Mouse (Mus musculus) forebrain, embryonic 11.5 days (tissue): Measurements from ENCODE around the gene Slc29a2. TPM values are rescaled to one million over a fixed set of nuclear protein-coding genes. Genes with fewer than 3 reads are reported as not detected.

Experiments
- ATAC-seq: fragments of 200-750 bp; cut with Nextera tagmentation; replicated peaks from 2 replicates; pipeline ENCODE4 v1.8.0; 2017; ENCODE audit warnings: moderate TSS enrichment; ENCODE audit not compliant: low FRiP score
- DNase-seq: peaks from one replicate; pipeline ENCODE4 v3.0.0-alpha.2; 2017; ENCODE audit warnings: low spot score
- H3K27ac ChIP-seq: fragments of 300-500 bp; sonication (generic); 2 replicates; pipeline ENCODE4 v1.5.1; 2014; ENCODE audit warnings: low read depth, low read length
- H3K27me3 ChIP-seq: fragments of 300-500 bp; sonication (generic); 2 replicates; pipeline ENCODE4 v1.6.1; 2014; ENCODE audit warnings: mild to moderate bottlenecking, low read length, mixed read lengths; ENCODE audit not compliant: control insufficient read depth, insufficient read depth
- H3K36me3 ChIP-seq: fragments of 300-500 bp; sonication (generic); 2 replicates; pipeline ENCODE4 v1.6.1; 2014; ENCODE audit warnings: mild to moderate bottlenecking, low read length, moderate library complexity, mixed read lengths; ENCODE audit not compliant: control insufficient read depth, insufficient read depth
- H3K4me1 ChIP-seq: fragments of 300-500 bp; sonication (generic); replicated peaks from 2 replicates; pipeline ENCODE4 v1.6.1; 2014; ENCODE audit warnings: low read length, mixed read lengths; ENCODE audit not compliant: control insufficient read depth, insufficient read depth
- H3K4me2 ChIP-seq: fragments of 300-500 bp; sonication (generic); 2 replicates; pipeline ENCODE4 v1.6.1; 2014; ENCODE audit warnings: low read depth, mild to moderate bottlenecking, low read length, moderate library complexity, mixed read lengths; ENCODE audit not compliant: severe bottlenecking
- H3K4me3 ChIP-seq: fragments of 300-500 bp; sonication (generic); 2 replicates; pipeline ENCODE4 v1.5.1; 2014; ENCODE audit warnings: low read depth, low read length
- H3K9ac ChIP-seq: fragments of 300-500 bp; sonication (generic); 2 replicates; pipeline ENCODE4 v1.6.1; 2014; ENCODE audit warnings: low read length
- H3K9me3 ChIP-seq: fragments of 300-500 bp; sonication (generic); 2 replicates; pipeline ENCODE4 v1.6.1; 2016; ENCODE audit warnings: low read length, mixed read lengths; ENCODE audit not compliant: control insufficient read depth
- WGBS: fragments of 180-500 bp; shearing (Covaris S2); extraction: QIAGEN DNeasy Blood & Tissue Kit; methylation state at CpG from one replicate; pipeline ENCODE4 v1.1.7; 2014; 5-methylcytosine and 5-hydroxymethylcytosine counted together
- polyA plus RNA-seq: library from polyadenylated mRNA; unstranded; fragments of >200 nt; fragmentation: Nextera tagmentation; extraction: Ambion mirVana; gene quantifications from 2 replicates; pipeline ENCODE4 v1.2.1, GENCODE M21; 2014

Slc29a2 gene
- polyA plus RNA-seq, 1 experiment from 2014 or later: 5.5 TPM

GRCm38 (mm10) chr19:5016782-5017181 is 6.9 kb upstream of the Slc29a2 start:
- H3K27ac ChIP-seq: no peak overlapping the region
- DNase-seq (peak; percentile 86), ATAC-seq (no peak)
- no peaks in the 10 kb centered on the region for H3K36me3 ChIP-seq
- H3K4me2 ChIP-seq: no peak overlapping the region
- H3K9ac ChIP-seq: no peak overlapping the region
- no peaks in the 10 kb centered on the region for H3K4me1 ChIP-seq
- no peaks in the 10 kb centered on the region for H3K9me3 ChIP-seq
- H3K4me3 ChIP-seq: no peak overlapping the region
- WGBS: 24% methylated on average over 12 of the region's 12 CpGs
- no peaks in the 10 kb centered on the region for H3K27me3 ChIP-seq

GRCm38 (mm10) chr19:5017611-5018010 is 6.0 kb upstream of the Slc29a2 start:
- H3K4me2 ChIP-seq: no peak overlapping the region
- ATAC-seq (no peak), DNase-seq (no peak)
- H3K36me3 ChIP-seq: no peaks in the 10 kb centered on the region
- 83% methylated on average over 4 of the region's 4 CpGs for WGBS
- no peak overlapping the region for H3K4me3 ChIP-seq
- no peak overlapping the region for H3K27ac ChIP-seq
- H3K4me1 ChIP-seq: no peaks in the 10 kb centered on the region
- H3K9me3 ChIP-seq: no peaks in the 10 kb centered on the region
- no peaks in the 10 kb centered on the region for H3K27me3 ChIP-seq
- H3K9ac ChIP-seq: no peak overlapping the region

- no peak for ATAC-seq
- Histone ChIP-seq H3K27me3 (no peaks in the 10 kb centered on the region), H3K9ac (no peak overlapping the region), H3K4me1 (no peaks in the 10 kb centered on the region), H3K4me3 (no peak overlapping the region), H3K9me3 (no peaks in the 10 kb centered on the region), H3K36me3 (no peaks in the 10 kb centered on the region), H3K4me2 (no peak overlapping the region), H3K27ac (no peak overlapping the region)
- DNase-seq: no peak
- WGBS: 82% methylated on average over 3 of the region's 3 CpGs
Measured at GRCm38 (mm10) chr19:5018191-5018590, 5.5 kb upstream of the Slc29a2 start.

GRCm38 (mm10) chr19:5021416-5021815 is 2.2 kb upstream of the Slc29a2 start:
- ATAC-seq: no peak

GRCm38 (mm10) chr19:5026111-5026510 is 2.5 kb downstream of the Slc29a2 start:
- no peak overlapping the region for H3K27ac ChIP-seq
- no peaks in the 10 kb centered on the region for H3K9me3 ChIP-seq
- no peak overlapping the region for H3K9ac ChIP-seq
- no peaks in the 10 kb centered on the region for H3K27me3 ChIP-seq
- DNase-seq: no peak
- H3K36me3 ChIP-seq: no peaks in the 10 kb centered on the region; the same call in 1 of the 2 replicates
- no peak overlapping the region for H3K4me2 ChIP-seq
- H3K4me1 ChIP-seq: 0 out of 2 replicates have a peak, but pooled peaks cover 2% of the 10 kb centered on the region
- ATAC-seq: no peak
- H3K4me3 ChIP-seq: no peak overlapping the region
- WGBS: 92% methylated on average over 8 of the region's 8 CpGs

More at GRCm38 (mm10) chr19:5021416-5021815, 2.2 kb upstream of the Slc29a2 start:
- Histone ChIP-seq H3K27me3 (no peaks in the 10 kb centered on the region), H3K27ac (no peak overlapping the region), H3K9ac (no peak overlapping the region), H3K4me2 (no peak overlapping the region), H3K36me3 (no peaks in the 10 kb centered on the region), H3K4me1 (0 out of 2 replicates have a peak, but pooled peaks cover 2% of the 10 kb centered on the region), H3K9me3 (no peaks in the 10 kb centered on the region), H3K4me3 (no peak overlapping the region)
- WGBS: 91% methylated on average over 2 of the region's 2 CpGs
- DNase-seq: no peak

GRCm38 (mm10) chr19:5032686-5033085 is 9.0 kb downstream of the Slc29a2 start:
- no peak overlapping the region for H3K27ac ChIP-seq
- no peaks in the 10 kb centered on the region; the same call in 1 of the 2 replicates for H3K36me3 ChIP-seq
- H3K27me3 ChIP-seq: no peaks in the 10 kb centered on the region
- no peaks in the 10 kb centered on the region for H3K9me3 ChIP-seq
- no peak overlapping the region for H3K9ac ChIP-seq
- no peaks in the 10 kb centered on the region for H3K4me1 ChIP-seq
- ATAC-seq: no peak
- WGBS: 77% methylated on average over 3 of the region's 3 CpGs
- DNase-seq: no peak
- no peak overlapping the region for H3K4me3 ChIP-seq
- no peak overlapping the region for H3K4me2 ChIP-seq

GRCm38 (mm10) chr19:5036577-5036976 is 12.9 kb downstream of the Slc29a2 start:
- H3K4me3 ChIP-seq: no peak overlapping the region
- no peak overlapping the region for H3K9ac ChIP-seq
- no peak for ATAC-seq
- H3K27me3 ChIP-seq: no peaks in the 10 kb centered on the region
- no peaks in the 10 kb centered on the region for H3K9me3 ChIP-seq
- WGBS: 89% methylated on average over 4 of the region's 4 CpGs
- H3K36me3 ChIP-seq: no peaks in the 10 kb centered on the region
- H3K27ac ChIP-seq: no peak overlapping the region
- no peak for DNase-seq
- no peak overlapping the region for H3K4me2 ChIP-seq
- H3K4me1 ChIP-seq: peaks cover 13% of the 10 kb centered on the region; the same call in 1 of the 2 replicates

GRCm38 (mm10) chr19:5037678-5038571 is 14.3 kb downstream of the Slc29a2 start:
- Histone ChIP-seq H3K27me3 (no peaks in the 10 kb centered on the region), H3K9ac (peak overlapping the region; percentile 89), H3K36me3 (no peaks in the 10 kb centered on the region; the same call in 1 of the 2 replicates), H3K4me1 (peaks cover 16% of the 10 kb centered on the region; the same call in 1 of the 2 replicates), H3K4me2 (peak overlapping the region; percentile 99), H3K4me3 (peak overlapping the region; percentile 76), H3K27ac (peak overlapping the region; percentile 78), H3K9me3 (no peaks in the 10 kb centered on the region)
- ATAC-seq (peak; percentile 65), DNase-seq (peak; percentile 94)
- WGBS: 7% methylated on average over 32 of the region's 32 CpGs
